Mouse (Mus musculus) kidney, adult 2 months (tissue): ENCODE results near the gene RPS10-NUDT3. TPM values are rescaled to one million over a fixed set of nuclear protein-coding genes. Genes with fewer than 3 reads are reported as not detected.

Source experiments
- DNase-seq: peaks from one replicate; pipeline ENCODE4 v3.0.0; 2021
- H3K27ac ChIP-seq: fragments of 200-500 bp; 2 replicates; pipeline ENCODE4 v1.5.1; 2012; ENCODE audit warnings: low read depth, low read length, control low read depth, inconsistent platforms; ENCODE audit not compliant: insufficient read depth
- H3K27me3 ChIP-seq: fragments of 200-500 bp; replicated peaks from 2 replicates; pipeline ENCODE4 v1.6.1; 2012; ENCODE audit warnings: mild to moderate bottlenecking, moderate library complexity, low read length, inconsistent platforms; ENCODE audit not compliant: control insufficient read depth, insufficient read depth
- H3K36me3 ChIP-seq: fragments of 200-500 bp; 2 replicates; pipeline ENCODE4 v1.6.1; 2012; ENCODE audit warnings: mild to moderate bottlenecking, moderate library complexity, low read length, inconsistent platforms; ENCODE audit not compliant: control insufficient read depth, insufficient read depth
- H3K4me1 ChIP-seq: fragments of 200-500 bp; 2 replicates; pipeline ENCODE4 v1.6.1; 2011; ENCODE audit warnings: low read length; ENCODE audit not compliant: control insufficient read depth, insufficient read depth
- H3K4me3 ChIP-seq: fragments of 200-500 bp; 2 replicates; pipeline ENCODE4 v1.5.1; 2011; ENCODE audit warnings: mild to moderate bottlenecking, low read depth, low read length, control low read depth; ENCODE audit not compliant: insufficient read depth
- CTCF ChIP-seq: fragments of 200-500 bp; conservative IDR thresholded peaks from 2 replicates; pipeline ENCODE4 v1.5.1; 2011; ENCODE audit warnings: low read depth, mild to moderate bottlenecking, control low read depth, low read length, moderate library complexity, mixed read lengths; ENCODE audit not compliant: insufficient read depth, insufficient read length
- POLR2A ChIP-seq: fragments of 200-500 bp; IDR thresholded peaks from one replicate; pipeline ENCODE4 v1.6.1; 2011; ENCODE audit warnings: low read depth, low read length, control low read depth
- WGBS: fragments of 180-500 bp; shearing (Covaris S2); methylation state at CpG from one replicate; pipeline ENCODE4 v1.1.7; 2018; 5-methylcytosine and 5-hydroxymethylcytosine counted together
- polyA plus RNA-seq: library from polyadenylated mRNA; depleted of rRNA; stranded (reverse); fragments of >200 nt; gene quantifications from 2 replicates; pipeline ENCODE4 v1.2.3, GENCODE M21; 2012

The RPS10-NUDT3 gene
- polyA plus RNA-seq, 1 experiment: not detected

DNA sequence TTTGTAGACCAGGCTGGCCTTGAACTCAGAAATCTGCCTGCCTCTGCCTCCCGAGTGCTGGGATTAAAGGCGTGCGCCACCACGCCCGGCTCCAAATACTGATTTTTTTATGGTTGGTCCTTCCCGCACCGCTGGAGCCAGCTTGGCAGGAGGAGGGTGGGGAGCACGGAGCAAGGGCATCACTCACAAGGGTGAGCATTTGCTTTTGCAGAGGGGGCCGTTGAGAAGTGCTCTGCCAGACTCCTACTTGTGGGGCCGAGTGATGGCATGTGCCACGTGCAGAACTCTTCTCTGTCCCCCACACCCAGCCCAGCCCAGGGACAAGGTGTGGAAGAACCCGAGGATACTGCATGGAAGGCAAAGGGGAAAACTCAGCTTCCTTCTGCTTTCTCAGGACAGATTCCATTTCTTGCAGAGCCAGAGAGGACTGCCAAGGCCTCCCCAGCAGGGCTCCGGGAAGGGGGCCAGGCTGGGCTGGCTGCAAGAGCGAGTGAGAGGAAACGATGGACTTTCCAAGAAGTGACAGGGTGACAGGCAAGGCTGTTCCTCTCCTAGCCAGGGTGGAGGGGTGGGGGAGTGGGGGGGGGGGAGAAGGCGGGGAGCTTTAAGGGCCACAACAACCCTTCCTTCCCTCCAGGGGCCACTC is 60.4 kb downstream of the RPS10-NUDT3 start:
- Histone ChIP-seq H3K36me3 (no peaks in the 10 kb centered on the region), H3K4me3 (no peak overlapping the region), H3K27ac (no peak overlapping the region), H3K4me1 (no peaks in the 10 kb centered on the region), H3K27me3 (no peaks in the 10 kb centered on the region)
- WGBS: 81% methylated on average over 15 of the region's 16 CpGs
- DNase-seq: peak; percentile 75
- no peak for TF ChIP-seq POLR2A
- no peak for TF ChIP-seq CTCF

DNA sequence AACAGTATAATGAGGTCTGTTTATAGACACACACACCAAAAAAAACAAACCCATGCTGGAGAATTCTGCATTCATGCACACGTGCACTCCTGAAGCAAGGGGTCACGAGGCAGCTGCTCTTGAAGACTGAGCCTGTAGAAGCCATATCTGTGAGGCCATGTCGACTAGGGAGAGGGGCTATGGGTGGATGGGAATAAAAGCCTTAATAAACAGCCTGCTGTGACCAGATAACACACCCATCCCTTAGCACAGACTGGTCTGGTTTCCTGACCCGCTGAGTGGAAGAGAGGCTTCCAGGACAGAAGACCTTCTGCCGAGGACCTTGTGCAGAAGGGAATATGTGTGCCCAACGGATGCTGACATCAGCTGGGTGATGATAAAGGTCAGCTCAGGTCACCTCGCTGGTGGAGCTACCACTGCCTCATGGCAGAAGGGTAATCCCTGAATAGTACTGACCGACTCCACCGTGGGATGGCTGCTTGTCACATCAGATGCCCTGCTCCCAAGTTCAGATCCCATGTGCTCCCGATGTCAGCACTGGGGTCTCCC is 61.2 kb downstream of the RPS10-NUDT3 start:
- 76% methylated on average over 10 of the region's 10 CpGs for WGBS
- H3K4me3 ChIP-seq: no peak overlapping the region
- TF ChIP-seq CTCF (no peak), POLR2A (no peak)
- H3K4me1 ChIP-seq: no peaks in the 10 kb centered on the region
- DNase-seq: no peak
- no peaks in the 10 kb centered on the region for H3K36me3 ChIP-seq
- H3K27me3 ChIP-seq: no peaks in the 10 kb centered on the region
- no peak overlapping the region for H3K27ac ChIP-seq

DNA sequence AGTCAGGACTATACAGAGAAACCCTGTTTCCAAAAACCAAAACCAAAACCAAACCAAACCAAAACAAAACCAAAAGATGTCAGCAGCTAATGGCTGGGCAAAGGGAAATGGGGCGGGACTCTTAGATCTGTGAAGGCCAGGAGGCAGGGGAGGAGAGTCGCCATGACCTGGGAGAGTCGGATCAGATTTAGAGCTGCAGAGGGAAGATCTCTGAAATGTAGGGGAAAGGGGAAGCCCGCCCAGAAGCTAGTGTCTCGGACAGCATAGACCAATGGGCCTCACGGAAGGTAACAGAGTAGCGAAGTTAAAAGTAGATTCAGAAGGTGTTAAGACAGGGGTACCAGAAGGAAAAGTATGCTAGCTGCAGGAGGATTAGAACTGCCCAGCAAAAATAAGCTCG is 63.7 kb downstream of the RPS10-NUDT3 start:
- WGBS: 69% methylated on average over 8 of the region's 8 CpGs
- TF ChIP-seq POLR2A (no peak), CTCF (no peak)
- H3K4me3 ChIP-seq: no peak overlapping the region
- no peak for DNase-seq
- no peaks in the 10 kb centered on the region for H3K27me3 ChIP-seq
- no peak overlapping the region for H3K27ac ChIP-seq
- no peaks in the 10 kb centered on the region for H3K36me3 ChIP-seq
- H3K4me1 ChIP-seq: no peaks in the 10 kb centered on the region

DNA sequence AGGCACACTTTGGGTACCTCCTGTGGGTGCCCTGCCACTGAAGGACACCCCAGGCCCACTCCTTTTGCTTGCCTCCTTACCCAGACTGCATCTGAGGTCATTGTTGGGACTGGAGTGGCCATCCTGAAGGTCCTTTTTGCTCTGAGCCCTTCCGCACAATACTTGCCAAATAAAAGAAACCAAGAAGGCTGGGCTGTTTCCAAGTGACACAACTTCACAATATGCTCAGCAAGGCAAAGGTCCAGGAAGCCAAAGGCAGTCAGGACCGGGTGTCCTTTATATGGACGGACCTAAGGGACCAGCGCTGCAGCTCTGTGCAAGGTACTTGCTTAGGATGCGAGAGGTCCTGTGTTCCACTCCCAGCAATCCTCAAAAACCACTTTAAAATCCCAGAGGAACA is 66.8 kb downstream of the RPS10-NUDT3 start:
- Histone ChIP-seq H3K4me1 (no peaks in the 10 kb centered on the region; the same call in 1 of the 2 replicates), H3K36me3 (no peaks in the 10 kb centered on the region), H3K4me3 (no peak overlapping the region), H3K27me3 (no peaks in the 10 kb centered on the region), H3K27ac (no peak overlapping the region)
- DNase-seq: no peak
- TF ChIP-seq CTCF (no peak), POLR2A (no peak)
- 78% methylated on average over 5 of the region's 5 CpGs for WGBS

DNA sequence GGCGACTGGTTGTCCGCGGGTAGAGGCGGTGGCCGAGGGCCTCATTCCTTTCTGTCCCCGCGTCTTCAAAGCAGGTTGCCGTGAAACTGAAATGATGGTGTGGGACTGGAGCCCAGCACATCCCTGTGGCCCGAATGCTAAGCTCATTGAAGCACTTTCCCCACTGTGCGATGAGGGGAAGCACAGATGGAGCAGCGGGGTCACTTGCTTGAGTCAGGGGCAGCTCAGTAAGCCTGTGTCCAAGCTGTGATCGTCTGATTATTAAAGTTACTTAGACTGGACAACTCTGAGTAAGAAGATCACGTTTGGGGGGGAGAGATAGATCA is 69.1 kb downstream of the RPS10-NUDT3 start:
- H3K36me3 ChIP-seq: no peaks in the 10 kb centered on the region
- H3K27ac ChIP-seq: no peak overlapping the region
- peak overlapping the region; percentile 62 for H3K4me3 ChIP-seq
- H3K27me3 ChIP-seq: no peaks in the 10 kb centered on the region
- 0% methylated on average over 13 of the region's 13 CpGs for WGBS
- DNase-seq: no peak
- TF ChIP-seq POLR2A (no peak), CTCF (no peak)
- H3K4me1 ChIP-seq: no peaks in the 10 kb centered on the region; the same call in 1 of the 2 replicates

DNA sequence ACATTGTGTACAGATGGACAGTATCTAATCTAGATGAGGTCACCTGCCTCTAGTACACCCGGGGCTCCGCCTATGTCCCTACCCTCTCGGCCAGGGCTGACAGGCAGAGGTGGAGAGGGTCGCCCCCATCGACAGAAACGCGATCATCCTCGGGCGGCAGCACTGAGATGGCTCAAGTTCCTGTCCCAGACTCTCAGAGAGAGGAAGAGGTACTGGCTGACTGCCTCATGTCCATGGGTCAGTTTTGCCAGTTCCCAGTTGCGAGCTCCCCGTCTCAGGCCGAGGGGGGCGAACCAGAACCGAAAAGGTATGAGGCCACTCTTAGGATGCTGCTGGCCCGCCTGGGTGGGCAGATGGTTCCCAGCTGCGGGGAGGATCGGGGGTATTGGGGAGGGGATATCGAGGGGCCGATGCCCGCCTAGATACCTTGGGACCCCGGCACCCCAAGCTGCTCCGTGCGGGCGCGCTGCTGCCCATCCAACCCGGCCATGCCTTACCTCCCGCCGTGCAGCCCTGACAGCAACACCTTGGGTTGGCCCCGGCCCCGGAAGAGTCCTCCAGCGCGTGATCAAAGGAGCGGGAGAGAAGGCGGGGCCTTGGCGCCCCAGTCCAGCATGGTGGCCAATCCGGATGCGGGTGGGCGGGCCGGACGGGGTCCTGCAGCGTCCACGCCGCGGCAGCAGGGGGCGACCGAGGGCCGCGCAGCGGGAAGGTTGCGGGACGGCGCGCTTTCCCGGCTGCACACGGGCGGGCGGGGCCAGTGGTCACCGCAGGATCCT is 69.7 kb downstream of the RPS10-NUDT3 start, which contains the start of gene AI413582:
Gene AI413582 (minus strand): TSS at position 594 of the 779 bp plus-strand sequence.
- DNase-seq: peak; percentile 98
- Histone ChIP-seq H3K4me1 (no peaks in the 10 kb centered on the region; the same call in 1 of the 2 replicates), H3K4me3 (peak within 1 kb of the TSS; percentile 77), H3K27ac (no peak within 1 kb of the TSS), H3K27me3 (no peaks in the 10 kb centered on the region), H3K36me3 (no peaks in the 10 kb centered on the region)
- TF ChIP-seq POLR2A (peak; percentile 39), CTCF (peak; percentile 77)
- under 1% methylated on average over 58 of the region's 58 CpGs for WGBS
